Mouse (Mus musculus) limb, embryonic 13.5 days (tissue): ENCODE results near the gene Aamdc. TPM values are rescaled to one million over a fixed set of nuclear protein-coding genes. Genes with fewer than 3 reads are reported as not detected.

Experiments
- ATAC-seq: fragments of 200-750 bp; cut with Nextera tagmentation; 2 replicates; pipeline ENCODE4 v1.8.0; 2017; ENCODE audit warnings: low read depth, moderate number of reproducible peaks, moderate TSS enrichment; ENCODE audit not compliant: low FRiP score
- H3K27ac ChIP-seq: fragments of 300-500 bp; sonication (generic); 2 replicates; pipeline ENCODE4 v1.5.1; 2015; ENCODE audit warnings: inconsistent platforms, mild to moderate bottlenecking, moderate library complexity
- H3K27me3 ChIP-seq: fragments of 300-500 bp; sonication (generic); 2 replicates; pipeline ENCODE4 v1.6.1; 2015; ENCODE audit warnings: mild to moderate bottlenecking, inconsistent platforms
- H3K36me3 ChIP-seq: fragments of 300-500 bp; sonication (generic); 2 replicates; pipeline ENCODE4 v1.6.1; 2015; ENCODE audit warnings: inconsistent platforms, mild to moderate bottlenecking, moderate library complexity
- H3K4me1 ChIP-seq: fragments of 300-500 bp; sonication (generic); 2 replicates; pipeline ENCODE4 v1.6.1; 2015; ENCODE audit warnings: inconsistent platforms
- H3K4me2 ChIP-seq: fragments of 300-500 bp; sonication (generic); replicated peaks from 2 replicates; pipeline ENCODE4 v1.6.1; 2015; ENCODE audit warnings: inconsistent platforms, mild to moderate bottlenecking, moderate library complexity
- H3K4me3 ChIP-seq: fragments of 300-500 bp; sonication (generic); 2 replicates; pipeline ENCODE4 v1.5.1; 2015; ENCODE audit warnings: moderate library complexity, mild to moderate bottlenecking, inconsistent platforms
- H3K9ac ChIP-seq: fragments of 300-500 bp; sonication (generic); 2 replicates; pipeline ENCODE4 v1.6.1; 2015; ENCODE audit warnings: mild to moderate bottlenecking, inconsistent platforms
- H3K9me3 ChIP-seq: fragments of 300-500 bp; sonication (generic); 2 replicates; pipeline ENCODE4 v1.6.1; 2016; ENCODE audit warnings: inconsistent platforms
- WGBS: fragments of 180-500 bp; shearing (Covaris S2); methylation state at CpG from one replicate; pipeline ENCODE4 v1.1.7; 2015; 5-methylcytosine and 5-hydroxymethylcytosine counted together
- polyA plus RNA-seq: library from polyadenylated mRNA; unstranded; fragments of >200 nt; fragmentation: Nextera tagmentation; extraction: Ambion mirVana; gene quantifications from 2 replicates; pipeline ENCODE4 v1.2.1, GENCODE M21; 2015

The Aamdc gene
- polyA plus RNA-seq, result 82.3 and 86.6 TPM in 2 replicates

- peaks cover 13% of the 10 kb centered on the region for H3K36me3 ChIP-seq
- H3K4me2 ChIP-seq, result peak within 1 kb of the TSS; percentile 81
- peak within 1 kb of the TSS; percentile 100 for H3K4me3 ChIP-seq
- no peaks in the 10 kb centered on the region for H3K9me3 ChIP-seq
- WGBS, result under 1% methylated on average over 55 of the region's 68 CpGs
- no peaks in the 10 kb centered on the region for H3K27me3 ChIP-seq
- H3K27ac ChIP-seq, result peak within 1 kb of the TSS; percentile 99
- peak; percentile 98 for ATAC-seq
- peak within 1 kb of the TSS; percentile 100 for H3K9ac ChIP-seq
- H3K4me1 ChIP-seq, result peaks cover 20% of the 10 kb centered on the region
Measured at GRCm38 (mm10) chr7:97579067-97579975, at the start of gene Aamdc, which contains the start of gene Rsf1. TSS of gene Aamdc (minus strand) at chr7:97579497. TSS of gene Rsf1 (plus strand) at chr7:97579889.

DNA sequence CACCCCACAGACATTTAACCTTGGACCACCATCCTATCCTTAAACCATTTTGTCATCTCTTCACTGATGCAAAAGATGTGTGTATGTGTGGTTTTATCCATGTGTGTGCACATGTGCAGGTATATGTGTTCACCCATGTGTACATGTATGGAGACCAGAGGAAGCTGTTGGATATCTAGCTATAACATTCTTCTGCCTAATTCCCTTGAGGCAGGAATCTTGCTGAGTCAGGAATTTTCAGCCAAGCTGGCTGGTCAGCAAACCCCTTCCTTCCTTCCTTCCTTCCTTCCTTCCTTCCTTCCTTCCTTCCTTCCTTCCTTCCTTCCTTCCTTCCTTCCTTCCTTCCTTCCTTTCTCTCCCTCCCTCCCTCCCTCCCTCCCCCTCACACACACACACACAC lies 44.1 kb upstream of the Aamdc start:
- H3K36me3 ChIP-seq, result peaks cover 8% of the 10 kb centered on the region; the same call in 1 of the 2 replicates
- no peaks in the 10 kb centered on the region for H3K9me3 ChIP-seq
- H3K27ac ChIP-seq, result no peak overlapping the region
- no peak overlapping the region for H3K9ac ChIP-seq
- no peak for ATAC-seq
- no peaks in the 10 kb centered on the region for H3K27me3 ChIP-seq
- peaks cover 7% of the 10 kb centered on the region for H3K4me1 ChIP-seq
- H3K4me3 ChIP-seq, result no peak overlapping the region
- H3K4me2 ChIP-seq, result no peak overlapping the region

DNA sequence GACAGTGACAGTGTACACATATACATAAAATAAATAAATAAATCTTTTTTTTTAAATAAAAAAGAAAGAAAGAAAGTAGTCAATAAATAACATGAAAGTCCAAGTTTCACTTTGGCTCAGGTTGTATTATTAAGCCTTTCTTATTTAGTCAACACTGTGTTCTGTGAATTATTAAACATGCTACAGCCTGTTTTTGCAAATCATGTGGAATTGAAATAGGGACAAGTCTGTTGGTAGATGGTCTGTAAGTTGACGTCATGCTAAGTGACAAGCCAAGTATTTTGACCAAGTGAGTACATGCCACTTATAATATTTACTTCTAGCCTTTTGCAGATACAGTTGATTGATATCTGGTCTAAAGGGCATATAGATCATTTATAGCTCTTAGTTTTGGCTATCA lies 43.4 kb upstream of the Aamdc start:
- Histone ChIP-seq H3K27ac (no peak overlapping the region), H3K4me1 (peaks cover 2% of the 10 kb centered on the region), H3K4me3 (no peak overlapping the region), H3K9ac (no peak overlapping the region), H3K4me2 (no peak overlapping the region), H3K27me3 (no peaks in the 10 kb centered on the region), H3K36me3 (peaks cover 15% of the 10 kb centered on the region), H3K9me3 (no peaks in the 10 kb centered on the region)
- no peak for ATAC-seq
- WGBS, result 93% methylated on average over 1 of the region's 1 CpGs

DNA sequence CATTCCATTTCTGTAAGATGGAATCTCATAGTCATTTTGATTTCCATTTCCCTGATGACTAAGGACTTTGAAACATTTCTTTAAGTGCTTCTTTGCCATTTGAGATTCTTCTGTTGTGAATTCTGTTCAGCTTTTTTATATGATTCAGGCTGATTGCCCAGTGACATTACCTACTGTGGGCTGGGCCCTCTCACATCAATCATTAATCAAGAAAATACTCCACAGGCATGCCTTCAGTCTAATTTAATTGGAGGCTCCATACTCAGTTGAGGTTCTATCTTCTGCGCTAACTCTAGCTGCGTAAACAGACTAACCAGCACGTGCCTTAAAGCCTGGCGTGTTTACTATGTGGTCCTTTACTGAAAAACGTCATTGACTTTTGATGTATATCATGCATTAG lies 42.0 kb upstream of the Aamdc start:
- WGBS, result 95% methylated on average over 5 of the region's 5 CpGs
- Histone ChIP-seq H3K27ac (no peak overlapping the region), H3K4me2 (no peak overlapping the region), H3K4me1 (no peaks in the 10 kb centered on the region), H3K4me3 (no peak overlapping the region), H3K9ac (no peak overlapping the region), H3K27me3 (no peaks in the 10 kb centered on the region), H3K9me3 (no peaks in the 10 kb centered on the region), H3K36me3 (peaks cover 18% of the 10 kb centered on the region)
- ATAC-seq, result no peak

DNA sequence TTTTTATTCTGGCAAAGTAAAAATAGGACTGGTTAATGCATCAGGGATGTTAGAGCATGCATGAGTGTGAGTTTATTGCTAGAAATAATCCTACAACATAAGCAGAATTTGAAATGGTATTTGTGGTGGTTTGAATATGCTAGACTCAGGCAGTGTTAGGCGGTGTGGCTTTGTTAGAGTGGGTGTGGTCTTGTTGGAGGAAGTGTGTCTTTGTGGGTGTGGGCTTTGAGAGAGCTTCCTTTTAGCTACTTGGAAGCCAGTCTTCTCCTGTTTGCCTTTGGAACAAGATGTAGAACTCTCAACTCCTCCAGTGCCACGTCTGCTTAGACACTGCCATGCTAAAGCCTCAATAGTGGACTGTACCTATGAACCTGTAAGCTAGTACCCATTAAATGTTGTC lies 19.3 kb upstream of the Aamdc start:
- Histone ChIP-seq H3K27ac (no peak overlapping the region), H3K9me3 (no peaks in the 10 kb centered on the region), H3K36me3 (peaks cover 4% of the 10 kb centered on the region; the same call in 1 of the 2 replicates), H3K4me2 (no peak overlapping the region), H3K27me3 (no peaks in the 10 kb centered on the region), H3K4me1 (no peaks in the 10 kb centered on the region), H3K9ac (no peak overlapping the region), H3K4me3 (no peak overlapping the region)
- WGBS, result 93% methylated on average over 2 of the region's 2 CpGs
- no peak for ATAC-seq

GRCm38 (mm10) chr7:97593535-97593934 lies 14.2 kb upstream of the Aamdc start:
- no peak overlapping the region for H3K9ac ChIP-seq
- peaks cover 6% of the 10 kb centered on the region; the same call in 1 of the 2 replicates for H3K36me3 ChIP-seq
- WGBS, result 92% methylated on average over 2 of the region's 2 CpGs
- H3K4me1 ChIP-seq, result peaks cover 19% of the 10 kb centered on the region
- H3K4me2 ChIP-seq, result no peak overlapping the region
- H3K4me3 ChIP-seq, result no peak overlapping the region
- no peaks in the 10 kb centered on the region for H3K27me3 ChIP-seq
- H3K27ac ChIP-seq, result no peak overlapping the region
- no peaks in the 10 kb centered on the region for H3K9me3 ChIP-seq
- ATAC-seq, result no peak

GRCm38 (mm10) chr7:97592396-97592795 lies 13.1 kb upstream of the Aamdc start:
- Histone ChIP-seq H3K9ac (no peak overlapping the region), H3K27ac (no peak overlapping the region), H3K27me3 (no peaks in the 10 kb centered on the region), H3K9me3 (no peaks in the 10 kb centered on the region), H3K4me3 (no peak overlapping the region), H3K4me1 (peaks cover 20% of the 10 kb centered on the region), H3K36me3 (peaks cover 6% of the 10 kb centered on the region; the same call in 1 of the 2 replicates), H3K4me2 (no peak overlapping the region)
- 95% methylated on average over 4 of the region's 4 CpGs for WGBS
- ATAC-seq, result no peak

- peaks cover 20% of the 10 kb centered on the region for H3K4me1 ChIP-seq
- H3K9ac ChIP-seq, result no peak overlapping the region
- H3K9me3 ChIP-seq, result no peaks in the 10 kb centered on the region
- WGBS, result 78% methylated on average over 6 of the region's 6 CpGs
- no peaks in the 10 kb centered on the region for H3K27me3 ChIP-seq
- H3K4me3 ChIP-seq, result no peak overlapping the region
- H3K4me2 ChIP-seq, result no peak overlapping the region
- H3K27ac ChIP-seq, result no peak overlapping the region
- ATAC-seq, result no peak; the same call in 1 of the 2 replicates
- H3K36me3 ChIP-seq, result peaks cover 6% of the 10 kb centered on the region; the same call in 1 of the 2 replicates
Measured at GRCm38 (mm10) chr7:97591336-97591735, 12.0 kb upstream of the Aamdc start.

DNA sequence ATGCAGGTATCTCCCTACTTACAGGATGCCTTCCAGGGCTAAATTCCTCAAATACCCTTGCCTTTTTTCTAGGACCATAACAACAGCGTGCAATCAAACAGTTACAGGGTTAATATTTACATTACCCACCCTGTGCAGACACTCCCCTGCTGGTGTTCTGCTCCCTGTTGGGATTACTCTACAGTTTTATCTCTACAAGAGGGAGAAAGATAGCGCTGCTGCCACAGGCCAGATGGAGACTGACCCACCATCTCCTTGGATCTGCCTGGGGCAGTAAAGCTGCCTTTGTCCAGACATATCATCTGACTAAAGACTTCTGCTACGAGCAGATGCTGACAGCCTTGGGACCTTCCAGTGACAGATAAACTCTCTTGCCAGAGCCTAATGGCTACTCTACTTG lies 11.2 kb upstream of the Aamdc start:
- ATAC-seq, result no peak
- H3K27me3 ChIP-seq, result no peaks in the 10 kb centered on the region

GRCm38 (mm10) chr7:97588506-97588905 lies 9.2 kb upstream of the Aamdc start:
- Histone ChIP-seq H3K36me3 (peaks cover 6% of the 10 kb centered on the region; the same call in 1 of the 2 replicates), H3K4me3 (no peak overlapping the region), H3K4me1 (peaks cover 25% of the 10 kb centered on the region), H3K9ac (no peak overlapping the region), H3K27me3 (no peaks in the 10 kb centered on the region), H3K27ac (no peak overlapping the region), H3K9me3 (no peaks in the 10 kb centered on the region), H3K4me2 (no peak overlapping the region)
- no peak for ATAC-seq
- WGBS, result 82% methylated on average over 5 of the region's 5 CpGs

More for the DNA sequence above, 11.2 kb upstream of the Aamdc start:
- Histone ChIP-seq H3K9ac (no peak overlapping the region), H3K4me1 (peaks cover 20% of the 10 kb centered on the region), H3K36me3 (peaks cover 6% of the 10 kb centered on the region; the same call in 1 of the 2 replicates), H3K9me3 (no peaks in the 10 kb centered on the region), H3K4me2 (no peak overlapping the region), H3K27ac (no peak overlapping the region), H3K4me3 (no peak overlapping the region)
- 29% methylated on average over 3 of the region's 3 CpGs for WGBS

GRCm38 (mm10) chr7:97580843-97581214 lies 1.5 kb upstream of the Aamdc start:
- Histone ChIP-seq H3K27ac (peak overlapping the region; percentile 99), H3K4me1 (peaks cover 23% of the 10 kb centered on the region), H3K4me2 (peak overlapping the region; percentile 81), H3K4me3 (peak overlapping the region; percentile 100), H3K36me3 (peaks cover 3% of the 10 kb centered on the region; the same call in 1 of the 2 replicates), H3K27me3 (no peaks in the 10 kb centered on the region), H3K9ac (peak overlapping the region; percentile 100), H3K9me3 (no peaks in the 10 kb centered on the region)
- peak; percentile 55 for ATAC-seq
- whole genome bisulfite sequencing, result 1% methylated on average over 11 of the region's 11 CpGs

GRCm38 (mm10) chr7:97579976-97580842 lies 912 bp upstream of the Aamdc start:
- Histone ChIP-seq H3K27me3 (no peaks in the 10 kb centered on the region), H3K27ac (peak overlapping the region; percentile 99), H3K4me3 (peak overlapping the region; percentile 100), H3K9ac (peak overlapping the region; percentile 100), H3K36me3 (peaks cover 6% of the 10 kb centered on the region; the same call in 1 of the 2 replicates), H3K9me3 (no peaks in the 10 kb centered on the region), H3K4me1 (peaks cover 23% of the 10 kb centered on the region), H3K4me2 (peak overlapping the region; percentile 81)
- ATAC-seq, result peak; percentile 4; the same call in 1 of the 2 replicates
- under 1% methylated on average over 52 of the region's 65 CpGs for WGBS
